Mouse (Mus musculus) CD4-positive, CD25-positive, alpha-beta regulatory T cell, adult 9 weeks (primary cell): ENCODE results near the gene Acox3. TPM values are rescaled to one million over a fixed set of nuclear protein-coding genes. Genes with fewer than 3 reads are reported as not detected.

Experiments
- polyA plus RNA-seq: library from polyadenylated mRNA; unstranded; fragments of 100-300 nt; shearing (Covaris generic); gene quantifications from one replicate; pipeline ENCODE4 v1.2.1, GENCODE M21; 2017

Gene Acox3
- polyA plus RNA-seq: 53.9 TPM

DNA sequence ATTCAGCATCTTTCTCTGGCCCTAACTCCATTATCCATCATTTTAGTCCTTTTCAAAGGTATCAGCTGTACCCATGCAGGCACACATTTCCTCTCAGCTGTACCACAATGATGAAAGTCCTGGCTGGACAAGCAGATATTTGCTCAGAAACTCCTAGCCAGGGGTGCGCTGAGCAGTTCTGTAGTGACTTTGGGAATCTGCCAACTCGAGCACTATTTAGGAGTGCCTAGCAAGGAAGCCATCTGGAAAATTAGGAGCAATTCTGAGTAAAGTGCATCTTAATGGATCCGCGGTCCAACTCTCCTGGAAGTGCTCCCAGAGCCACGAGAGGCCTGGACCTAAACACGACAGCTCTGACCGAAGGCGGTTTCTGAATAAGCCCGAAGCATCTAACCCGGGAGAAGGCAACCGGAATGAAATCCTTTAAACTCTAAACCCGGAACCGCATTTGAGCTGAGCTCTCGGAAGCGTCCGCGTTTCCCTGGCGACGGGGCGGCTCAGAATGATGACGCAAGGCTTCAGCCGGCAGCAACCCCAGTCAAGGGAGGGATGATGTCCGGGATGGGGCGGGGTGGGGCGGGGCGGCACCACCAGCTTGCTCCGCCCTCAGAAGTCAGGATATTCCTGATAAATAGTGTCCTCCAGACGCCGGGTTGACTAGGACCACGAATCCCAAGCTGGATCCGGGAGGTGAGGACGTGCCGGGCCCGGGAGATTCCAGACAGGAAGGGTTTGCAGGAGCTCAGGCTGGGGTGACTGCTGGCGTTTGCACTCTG lies at the start of gene Acox3:
Gene Acox3 (plus strand): TSS at position 596 of the 776 bp plus-strand sequence.

DNA sequence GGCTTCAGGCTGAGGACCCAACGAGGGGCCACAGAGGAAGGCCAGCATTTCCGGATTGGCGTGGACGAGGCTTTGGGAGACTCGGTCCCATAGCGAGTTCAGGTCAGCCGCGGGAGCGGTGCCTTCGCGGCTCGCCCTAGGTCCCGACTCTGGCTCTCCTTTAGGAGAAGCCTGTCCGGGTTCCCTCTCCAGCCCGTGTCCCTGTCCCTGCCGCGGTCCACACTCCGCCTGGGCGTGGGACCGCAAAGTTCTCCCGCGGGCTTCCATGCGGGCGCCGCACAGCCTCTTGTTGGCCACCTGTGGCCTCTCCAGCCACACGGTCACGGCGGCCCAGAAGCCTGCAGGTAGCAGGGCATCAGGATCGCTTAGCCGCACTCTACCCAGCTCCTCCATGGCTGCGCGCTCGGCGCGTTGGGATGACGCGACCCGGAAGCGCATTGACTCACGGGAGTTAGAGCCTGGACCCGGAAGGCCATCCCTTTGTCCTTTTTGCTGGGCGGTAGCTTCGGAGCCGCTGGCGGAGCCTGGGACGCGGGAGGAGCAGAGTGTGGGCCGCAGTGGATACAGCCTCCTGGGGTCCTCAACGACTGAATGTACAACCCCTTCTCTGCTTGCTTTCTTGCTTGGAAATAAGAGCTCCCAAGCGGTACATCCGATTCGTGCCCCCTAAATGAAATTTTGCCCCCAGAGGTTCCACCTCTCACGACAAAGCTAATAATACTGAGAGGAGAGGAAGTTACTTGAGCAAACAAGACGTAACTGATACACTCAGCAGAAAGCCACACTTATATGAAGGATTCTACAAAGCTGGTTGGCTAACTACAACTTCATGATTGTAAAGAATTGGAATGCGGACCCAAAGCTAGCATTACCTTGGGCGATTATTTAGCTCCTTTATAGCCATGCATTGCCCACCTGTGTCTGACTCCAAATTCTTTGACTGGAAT lies 7.9 kb upstream of the Acox3 start, which contains the start of gene Trmt44:
Gene Trmt44 (minus strand): TSS at position 418 of the 947 bp plus-strand sequence.

Other genes starting within 250 kb of the Acox3 start
- gene Hmx1, start 193.9 kb upstream of the Acox3 start, polyA plus RNA-seq: not detected
- gene Cpz, start 57.3 kb upstream of the Acox3 start, polyA plus RNA-seq: not detected
- 10.1 TPM for gene Trmt44, start 8.0 kb upstream of the Acox3 start, polyA plus RNA-seq
- not detected for gene Htra3, start 96.7 kb downstream of the Acox3 start, polyA plus RNA-seq
- gene Sh3tc1, start 156.9 kb downstream of the Acox3 start, polyA plus RNA-seq: 6.1 TPM
- 2.5 TPM for gene Ablim2, start 174.8 kb downstream of the Acox3 start, polyA plus RNA-seq